Mouse (Mus musculus): Measurements from ENCODE around the gene Tgfbr3. TPM values are rescaled to one million over a fixed set of nuclear protein-coding genes. Genes with fewer than 3 reads are reported as not detected.

Tgfbr3 gene
- polyA plus RNA-seq, 1 experiment from 2014 or later: 12.1 TPM

DNA sequence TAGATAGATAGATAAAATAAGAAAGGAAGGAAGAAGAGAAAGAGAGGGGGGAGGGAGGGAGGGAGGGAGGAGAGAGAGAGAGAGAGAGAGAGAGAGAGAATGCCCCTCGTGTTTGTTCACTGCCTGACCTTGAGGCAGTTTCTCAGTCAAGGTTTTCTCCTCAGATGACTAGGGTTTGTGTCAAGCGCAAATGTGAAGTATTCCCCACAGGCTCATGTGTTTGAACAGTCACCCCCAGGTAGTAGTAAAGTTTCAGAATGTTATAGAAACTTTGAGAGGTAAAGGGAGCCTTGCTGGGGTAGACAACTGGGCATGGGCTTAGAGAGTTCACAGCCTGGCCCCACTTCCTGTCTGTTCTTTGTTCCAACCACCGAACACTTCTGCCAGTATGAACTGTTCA is 103.2 kb downstream of the Tgfbr3 start:
- Histone ChIP-seq H3K4me3 (no peak overlapping the region), H3K4me1 (no peaks in the 10 kb centered on the region), H3K27ac (no peak overlapping the region), H3K27me3 (ENCODE audit: low read depth, poor library complexity, severe bottlenecking) (no peaks in the 10 kb centered on the region), H3K36me3 (no peaks in the 10 kb centered on the region), H3K9me3 (replicated peaks) (no peaks in the 10 kb centered on the region)
- no peak for DNase-seq (ENCODE audit: low spot score)
- WGBS: 80% methylated on average over 3 of the region's 3 CpGs

DNA sequence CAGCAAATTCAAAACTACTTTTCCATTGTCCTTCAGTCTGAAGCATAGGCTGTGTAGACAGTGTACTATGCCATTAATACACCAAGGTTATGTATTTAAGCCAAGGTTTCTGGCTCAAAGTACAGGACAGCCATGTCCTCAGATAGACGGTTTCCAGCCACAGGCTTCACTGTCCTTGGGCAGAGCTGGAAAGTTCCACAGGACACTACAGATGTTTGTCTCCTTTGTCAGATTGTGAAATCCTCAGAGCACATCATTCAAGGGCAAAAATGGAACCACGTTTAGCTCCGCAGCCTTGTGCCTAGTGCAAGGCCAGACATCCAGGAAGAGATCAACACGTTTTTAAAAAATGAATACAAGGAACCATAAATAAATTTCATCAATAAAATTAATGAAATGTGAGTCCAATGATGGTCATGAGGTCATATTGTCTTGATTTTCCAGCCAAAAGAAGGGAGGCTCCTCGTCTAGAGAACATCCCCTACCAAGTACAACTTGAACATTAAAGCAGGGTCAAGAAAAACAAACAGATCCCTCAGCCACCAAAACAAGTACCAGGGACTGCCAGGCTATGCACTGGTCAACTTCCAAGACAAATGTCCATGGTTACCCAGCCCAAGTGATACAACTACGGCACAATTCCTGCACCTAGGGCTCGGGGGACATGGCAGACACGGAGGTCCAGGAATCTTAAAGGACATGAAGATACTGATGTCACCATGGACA is 105.1 kb downstream of the Tgfbr3 start:
- DNase-seq (ENCODE audit: low spot score): no peak
- H3K4me3 ChIP-seq: no peak overlapping the region
- 90% methylated on average over 8 of the region's 8 CpGs for WGBS

DNA sequence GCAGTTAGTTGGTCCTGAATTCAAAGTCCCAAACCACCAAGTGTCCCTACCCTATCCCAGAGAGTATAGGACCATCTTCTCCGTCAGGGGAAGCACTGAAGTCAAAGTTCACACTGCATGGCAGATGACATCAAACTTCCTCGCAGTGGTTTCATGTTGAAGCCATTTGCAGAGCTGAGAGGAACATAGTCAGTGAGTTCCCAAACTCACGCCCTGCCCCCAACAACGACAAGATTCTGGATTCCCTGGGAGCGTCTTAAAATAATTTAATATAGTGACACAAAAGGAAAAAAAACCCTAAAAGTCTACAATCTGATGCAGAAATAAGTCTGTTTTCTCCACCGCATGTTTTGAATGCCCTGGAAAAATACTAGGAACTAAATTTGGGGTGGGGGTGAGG is 105.9 kb downstream of the Tgfbr3 start:
- Histone ChIP-seq H3K27ac (no peak overlapping the region), H3K4me1 (no peaks in the 10 kb centered on the region), H3K36me3 (no peaks in the 10 kb centered on the region), H3K4me3 (no peak overlapping the region), H3K27me3 (ENCODE audit: low read depth, poor library complexity, severe bottlenecking) (no peaks in the 10 kb centered on the region), H3K9me3 (replicated peaks) (no peaks in the 10 kb centered on the region)
- WGBS: 80% methylated on average over 6 of the region's 6 CpGs
- DNase-seq (ENCODE audit: low spot score): no peak

More for the DNA sequence above, 105.1 kb downstream of the Tgfbr3 start:
- Histone ChIP-seq H3K27ac (no peak overlapping the region), H3K36me3 (no peaks in the 10 kb centered on the region), H3K27me3 (ENCODE audit: low read depth, poor library complexity, severe bottlenecking) (no peaks in the 10 kb centered on the region), H3K4me1 (no peaks in the 10 kb centered on the region), H3K9me3 (replicated peaks) (no peaks in the 10 kb centered on the region)

DNA sequence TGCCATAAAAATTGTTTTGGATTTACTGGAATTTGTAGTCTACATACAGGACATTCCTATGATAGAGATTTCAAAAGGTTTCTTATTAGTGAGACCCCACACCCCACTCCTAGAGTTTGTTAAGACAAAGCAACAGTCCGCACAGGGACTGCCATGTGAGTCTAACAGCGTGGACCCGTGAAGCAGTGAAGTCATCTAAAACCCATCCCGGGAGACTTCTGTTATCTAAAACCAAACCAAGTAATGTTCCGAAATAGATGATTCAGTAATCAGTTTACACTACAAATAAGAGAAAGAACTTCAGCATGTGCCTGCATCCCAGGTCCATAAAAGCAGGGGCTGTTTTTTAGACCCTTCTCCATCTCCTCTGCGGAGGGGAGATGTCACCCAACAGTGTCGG is 106.7 kb downstream of the Tgfbr3 start:
- Histone ChIP-seq H3K36me3 (no peaks in the 10 kb centered on the region), H3K4me3 (no peak overlapping the region), H3K27me3 (ENCODE audit: low read depth, poor library complexity, severe bottlenecking) (no peaks in the 10 kb centered on the region), H3K27ac (no peak overlapping the region), H3K4me1 (peaks cover 4% of the 10 kb centered on the region; the same call in 1 of the 2 replicates), H3K9me3 (replicated peaks) (no peaks in the 10 kb centered on the region)
- DNase-seq (ENCODE audit: low spot score): no peak
- 94% methylated on average over 7 of the region's 7 CpGs for WGBS

DNA sequence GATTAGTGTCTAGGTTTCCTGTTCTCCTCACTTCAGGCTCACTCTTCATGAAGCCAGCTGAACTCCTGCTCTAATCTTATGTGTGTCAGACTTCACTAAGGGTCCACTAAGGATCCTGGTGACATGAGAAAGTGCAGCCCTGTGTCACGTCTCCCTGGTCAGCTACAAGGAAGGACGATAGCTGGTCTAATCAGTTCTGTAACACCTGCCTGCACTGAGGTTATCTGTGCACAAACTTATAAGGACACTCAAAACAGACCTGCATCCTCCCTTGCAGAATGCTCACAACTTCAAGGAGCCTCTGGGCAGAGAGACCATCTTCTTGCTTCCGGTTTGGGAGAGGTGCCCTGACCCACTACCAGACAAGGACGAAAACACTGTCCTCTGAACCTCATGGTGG is 107.6 kb downstream of the Tgfbr3 start:
- Histone ChIP-seq H3K27ac (no peak overlapping the region), H3K4me3 (no peak overlapping the region), H3K9me3 (replicated peaks) (no peaks in the 10 kb centered on the region), H3K27me3 (ENCODE audit: low read depth, poor library complexity, severe bottlenecking) (no peaks in the 10 kb centered on the region), H3K4me1 (peaks cover 5% of the 10 kb centered on the region; the same call in 1 of the 2 replicates), H3K36me3 (no peaks in the 10 kb centered on the region)
- WGBS: 85% methylated on average over 4 of the region's 4 CpGs
- DNase-seq (ENCODE audit: low spot score): no peak

DNA sequence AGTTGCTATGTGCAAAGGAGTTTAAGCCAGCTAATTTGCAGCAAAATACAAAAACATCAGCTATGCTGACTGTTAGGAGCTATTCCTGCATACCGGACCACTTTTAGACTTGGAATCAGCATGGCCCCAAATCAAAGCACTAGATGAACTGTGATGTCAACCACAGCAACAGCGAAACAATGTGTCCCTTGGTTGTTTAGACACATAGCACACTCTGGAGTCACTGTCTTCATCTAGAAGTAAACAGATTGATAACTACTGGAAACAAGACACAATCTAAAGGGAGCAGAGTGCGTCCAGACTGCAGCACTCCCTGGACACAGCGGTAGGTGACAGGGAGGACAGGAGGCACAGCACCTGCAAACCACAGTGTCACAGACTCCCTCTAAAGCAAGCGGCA is 110.2 kb downstream of the Tgfbr3 start:
- peaks cover 5% of the 10 kb centered on the region; the same call in 1 of the 2 replicates for H3K4me1 ChIP-seq
- H3K4me3 ChIP-seq: no peak overlapping the region
- no peak for DNase-seq (ENCODE audit: low spot score)
- no peaks in the 10 kb centered on the region for H3K27me3 ChIP-seq (ENCODE audit: low read depth, poor library complexity, severe bottlenecking)
- H3K36me3 ChIP-seq: no peaks in the 10 kb centered on the region
- 86% methylated on average over 5 of the region's 5 CpGs for WGBS
- H3K27ac ChIP-seq: no peak overlapping the region
- H3K9me3 ChIP-seq (replicated peaks): no peaks in the 10 kb centered on the region

DNA sequence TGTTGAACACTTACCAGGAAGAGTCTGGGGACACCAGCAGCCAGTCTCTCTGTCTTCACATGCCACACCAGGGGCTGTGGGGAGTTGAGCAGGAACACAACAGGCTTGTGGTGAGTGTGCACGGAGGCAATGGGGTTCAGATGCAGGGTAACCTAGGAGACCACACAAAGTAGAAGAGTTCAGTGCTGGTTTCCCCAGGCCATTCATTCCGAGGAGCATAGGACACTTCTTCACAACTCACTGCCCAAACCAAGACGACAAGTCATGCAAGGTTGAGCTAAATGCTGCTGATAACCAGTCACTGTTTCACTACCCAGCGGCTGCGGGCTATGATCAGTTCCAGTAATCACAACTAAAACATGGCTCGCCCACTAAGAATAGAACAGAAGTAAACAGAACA is 111.6 kb downstream of the Tgfbr3 start:
- no peak overlapping the region for H3K4me3 ChIP-seq
- H3K4me1 ChIP-seq: peaks cover 5% of the 10 kb centered on the region; the same call in 1 of the 2 replicates
- no peak for DNase-seq (ENCODE audit: low spot score)
- no peaks in the 10 kb centered on the region for H3K9me3 ChIP-seq (replicated peaks)
- no peaks in the 10 kb centered on the region for H3K36me3 ChIP-seq
- no peaks in the 10 kb centered on the region for H3K27me3 ChIP-seq (ENCODE audit: low read depth, poor library complexity, severe bottlenecking)
- H3K27ac ChIP-seq: no peak overlapping the region
- 74% methylated on average over 6 of the region's 6 CpGs for WGBS

DNA sequence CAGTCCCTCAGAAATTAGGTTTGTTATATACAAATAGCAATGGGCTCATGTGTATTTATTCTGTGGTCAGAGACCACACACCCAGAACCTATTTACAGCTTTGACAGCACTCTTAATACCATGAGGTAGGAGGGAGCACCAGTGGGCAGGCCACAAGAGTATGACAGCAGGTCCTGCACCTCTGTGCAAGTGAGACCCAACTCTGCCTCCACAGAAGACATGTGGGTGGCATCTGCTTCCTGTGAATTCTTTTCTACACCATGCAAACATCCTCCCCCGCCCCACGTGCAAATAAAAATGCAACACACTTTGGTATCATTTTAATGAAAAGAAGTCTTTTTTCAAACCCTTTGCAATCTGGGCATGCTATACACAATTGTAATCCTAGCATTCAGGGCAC is 112.2 kb downstream of the Tgfbr3 start:
- Histone ChIP-seq H3K4me3 (no peak overlapping the region), H3K27me3 (ENCODE audit: low read depth, poor library complexity, severe bottlenecking) (no peaks in the 10 kb centered on the region), H3K9me3 (replicated peaks) (no peaks in the 10 kb centered on the region), H3K36me3 (no peaks in the 10 kb centered on the region), H3K27ac (no peak overlapping the region), H3K4me1 (peaks cover 9% of the 10 kb centered on the region; the same call in 1 of the 2 replicates)
- WGBS: 84% methylated on average over 2 of the region's 2 CpGs
- no peak for DNase-seq (ENCODE audit: low spot score)

DNA sequence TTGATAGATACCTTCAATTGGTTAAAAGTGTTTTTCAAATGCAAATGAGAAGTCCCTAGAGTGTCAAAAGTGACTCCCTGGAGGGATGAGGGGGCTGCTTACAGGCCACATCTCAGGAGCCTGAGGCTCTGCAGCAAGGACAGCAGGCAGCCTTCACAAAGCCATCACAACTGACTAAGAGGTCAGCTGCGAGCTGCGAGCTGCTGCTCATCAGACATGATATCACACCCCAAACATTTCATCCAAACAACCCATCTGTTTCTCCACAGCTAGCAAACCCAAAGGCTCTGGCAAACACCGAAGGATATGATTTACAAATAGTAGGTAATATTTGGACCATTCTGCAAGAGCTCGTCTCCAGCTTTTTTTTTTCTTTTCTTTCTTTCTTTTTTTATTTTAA is 112.6 kb downstream of the Tgfbr3 start:
- no peak overlapping the region for H3K27ac ChIP-seq
- no peak for DNase-seq (ENCODE audit: low spot score)
- no peak overlapping the region for H3K4me3 ChIP-seq
- 43% methylated on average over 4 of the region's 4 CpGs for WGBS
- H3K4me1 ChIP-seq: peaks cover 14% of the 10 kb centered on the region; the same call in 1 of the 2 replicates
- H3K36me3 ChIP-seq: no peaks in the 10 kb centered on the region
- no peaks in the 10 kb centered on the region for H3K9me3 ChIP-seq (replicated peaks)
- no peaks in the 10 kb centered on the region for H3K27me3 ChIP-seq (ENCODE audit: low read depth, poor library complexity, severe bottlenecking)

DNA sequence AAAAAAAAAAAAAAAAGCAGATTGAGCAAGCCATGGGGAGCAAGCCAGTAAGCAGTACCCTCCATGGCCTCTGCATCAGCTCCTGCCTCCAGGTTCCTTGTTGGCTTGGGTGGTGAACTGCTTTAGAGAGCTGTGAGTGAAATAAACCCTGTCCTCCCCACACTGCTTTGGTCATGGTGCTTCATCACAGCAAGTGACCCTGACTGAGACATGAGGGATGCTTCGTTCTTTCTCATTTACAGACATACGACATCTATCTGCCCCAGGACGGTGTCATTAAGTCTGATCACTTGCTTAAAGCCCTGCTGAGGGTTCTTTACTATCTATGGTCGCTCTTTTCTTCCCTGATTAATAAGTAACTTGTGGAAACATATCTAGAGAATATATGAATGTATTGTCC is 113.2 kb downstream of the Tgfbr3 start:
- Histone ChIP-seq H3K4me3 (no peak overlapping the region), H3K4me1 (peaks cover 15% of the 10 kb centered on the region; the same call in 1 of the 2 replicates), H3K9me3 (replicated peaks) (no peaks in the 10 kb centered on the region), H3K27me3 (ENCODE audit: low read depth, poor library complexity, severe bottlenecking) (no peaks in the 10 kb centered on the region), H3K27ac (no peak overlapping the region), H3K36me3 (no peaks in the 10 kb centered on the region)
- no peak for DNase-seq (ENCODE audit: low spot score)
- WGBS: 83% methylated on average over 4 of the region's 4 CpGs

DNA sequence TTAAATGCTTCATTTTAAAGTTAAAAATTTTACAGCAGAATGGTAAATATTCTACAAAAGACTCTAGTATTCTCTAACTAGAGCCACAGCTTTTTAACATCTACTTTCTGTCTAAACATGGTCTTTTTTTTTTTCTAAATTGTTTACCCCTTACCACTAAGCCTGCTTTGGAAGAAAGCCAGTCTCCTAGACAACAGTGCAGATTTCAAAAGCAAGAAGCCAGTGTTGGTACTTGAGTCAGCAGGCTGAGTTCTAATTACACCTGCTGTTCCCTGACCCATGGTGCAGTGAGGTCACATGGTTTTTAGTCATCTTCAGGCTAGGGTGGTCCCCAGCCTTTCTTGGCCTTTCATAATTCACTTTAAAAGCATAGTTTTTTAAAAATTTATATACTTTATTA is 115.2 kb downstream of the Tgfbr3 start:
- Histone ChIP-seq H3K27me3 (ENCODE audit: low read depth, poor library complexity, severe bottlenecking) (no peaks in the 10 kb centered on the region), H3K4me1 (peaks cover 29% of the 10 kb centered on the region), H3K9me3 (replicated peaks) (no peaks in the 10 kb centered on the region), H3K27ac (no peak overlapping the region), H3K4me3 (no peak overlapping the region), H3K36me3 (no peaks in the 10 kb centered on the region)
- DNase-seq (ENCODE audit: low spot score): no peak

DNA sequence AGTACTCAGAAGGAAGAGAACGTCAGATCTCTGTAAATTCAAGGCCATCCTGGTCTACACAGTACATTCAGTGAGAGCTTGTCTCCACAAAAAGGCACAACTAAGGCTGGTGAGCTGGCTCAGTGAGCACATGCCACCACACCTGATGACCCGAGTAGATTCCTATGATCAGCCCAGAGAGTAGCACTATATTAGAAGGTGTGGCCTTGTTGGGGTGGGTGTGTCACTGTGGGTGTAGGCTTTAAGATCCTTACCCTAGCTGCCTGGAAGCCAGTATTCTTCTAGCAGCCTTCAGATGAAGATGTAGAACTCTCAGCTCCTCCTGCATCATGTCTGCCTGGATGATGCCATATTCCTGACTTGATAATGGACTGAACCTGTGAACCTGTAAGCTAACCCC is 115.9 kb downstream of the Tgfbr3 start:
- WGBS: 87% methylated on average over 2 of the region's 2 CpGs
- H3K27ac ChIP-seq: no peak overlapping the region
- no peaks in the 10 kb centered on the region for H3K27me3 ChIP-seq (ENCODE audit: low read depth, poor library complexity, severe bottlenecking)
- peaks cover 36% of the 10 kb centered on the region for H3K4me1 ChIP-seq
- DNase-seq (ENCODE audit: low spot score): no peak
- H3K9me3 ChIP-seq (replicated peaks): no peaks in the 10 kb centered on the region
- no peaks in the 10 kb centered on the region for H3K36me3 ChIP-seq
- H3K4me3 ChIP-seq: no peak overlapping the region

DNA sequence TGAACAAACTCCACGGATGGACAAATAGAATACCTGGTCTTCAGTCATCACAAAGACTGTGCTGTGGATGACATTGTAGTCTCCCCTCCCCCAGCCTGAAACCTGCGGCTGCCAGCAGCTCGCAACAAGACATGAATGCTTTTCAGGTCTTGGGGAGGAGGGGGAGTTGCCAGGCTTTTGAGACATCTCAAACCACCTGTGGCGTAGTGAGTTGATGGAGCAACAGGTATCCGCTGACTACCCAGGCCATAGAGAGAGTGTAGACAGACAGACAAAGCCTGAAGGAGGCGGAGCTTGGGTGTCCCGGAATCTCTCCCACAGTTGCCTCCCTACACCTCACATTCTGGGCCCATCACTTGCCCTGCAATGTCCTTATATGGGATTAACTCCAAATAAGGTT is 117.6 kb downstream of the Tgfbr3 start:
- H3K36me3 ChIP-seq: no peaks in the 10 kb centered on the region
- H3K27me3 ChIP-seq (ENCODE audit: low read depth, poor library complexity, severe bottlenecking): no peaks in the 10 kb centered on the region
- 81% methylated on average over 7 of the region's 7 CpGs for whole genome bisulfite sequencing
- no peak overlapping the region for H3K27ac ChIP-seq
- DNase-seq (ENCODE audit: low spot score): no peak
- no peaks in the 10 kb centered on the region for H3K9me3 ChIP-seq (replicated peaks)
- peaks cover 47% of the 10 kb centered on the region for H3K4me1 ChIP-seq
- H3K4me3 ChIP-seq: no peak overlapping the region

DNA sequence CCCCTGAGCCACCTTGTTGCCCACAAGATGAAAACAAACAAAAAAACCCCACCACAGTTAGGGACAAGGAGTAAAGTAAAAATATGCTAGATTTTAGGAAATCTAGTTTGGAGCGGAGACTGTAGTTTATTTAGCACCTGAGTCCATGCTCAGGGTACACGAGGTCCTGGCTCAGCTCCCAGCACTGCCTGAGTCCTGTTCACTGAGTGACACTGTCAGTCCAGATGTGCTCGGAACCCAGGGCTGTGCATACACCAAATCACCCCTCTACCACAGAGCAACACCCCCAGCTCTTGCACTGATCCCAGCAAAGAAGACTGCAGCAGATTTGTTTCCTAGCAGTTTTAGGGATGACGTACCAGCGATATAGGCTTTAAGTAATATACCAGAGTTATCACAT is 119.6 kb downstream of the Tgfbr3 start:
- H3K4me1 ChIP-seq: peaks cover 64% of the 10 kb centered on the region
- peak overlapping the region; percentile 20; the same call in 1 of the 2 replicates for H3K27ac ChIP-seq

More for the DNA sequence above, 119.6 kb downstream of the Tgfbr3 start:
- Histone ChIP-seq H3K36me3 (no peaks in the 10 kb centered on the region), H3K4me3 (no peak overlapping the region), H3K27me3 (ENCODE audit: low read depth, poor library complexity, severe bottlenecking) (no peaks in the 10 kb centered on the region), H3K9me3 (replicated peaks) (no peaks in the 10 kb centered on the region)
- WGBS: 87% methylated on average over 5 of the region's 5 CpGs
- DNase-seq (ENCODE audit: low spot score): no peak
